Mouse (Mus musculus): ENCODE data around the gene Clspn. TPM values are rescaled to one million over a fixed set of nuclear protein-coding genes. Genes with fewer than 3 reads are reported as not detected.
A peak's percentile ranks its signal among the peaks of the same experiment; 100 is the strongest.

Gene Clspn
- total and polyA plus RNA-seq, 3 experiments = 11.1 to 94.0 (median 81.4) TPM

GRCm38 (mm10) chr4:126611991-126612390, 55.3 kb downstream of the Clspn start:
- Histone ChIP-seq H3K4me3 (ENCODE audit: low read depth, low read length) (no peak overlapping the region), H3K9me3 (replicated peaks) (no peaks in the 10 kb centered on the region), H3K36me3 (replicated peaks) (no peaks in the 10 kb centered on the region), H3K4me1 (ENCODE audit: insufficient read depth, low read depth, low read length) (peaks cover 8% of the 10 kb centered on the region), H3K27me3 (ENCODE audit: insufficient read depth, low read length) (peaks cover 20% of the 10 kb centered on the region)
- no peak for ATAC-seq (ENCODE audit: extremely low read depth, insufficient number of reproducible peaks, low FRiP score, poor library complexity, severe bottlenecking)
- no peak for TF ChIP-seq CTCF (IDR thresholded peaks at IDR 0.05; ENCODE audit: low read depth, low read length)
- no peak for TF ChIP-seq TAL1 (conservative IDR thresholded peaks at IDR 0.05; ENCODE audit: low read depth, low read length)
- no peak for TF ChIP-seq POLR2AphosphoS5 (IDR thresholded peaks at IDR 0.05; ENCODE audit: insufficient replicate concordance, low read depth, low read length)
- no peak for TF ChIP-seq GATA2 (IDR thresholded peaks at IDR 0.05; ENCODE audit: borderline replicate concordance, low read depth, low read length)
- no peak for TF ChIP-seq GATA1 (IDR thresholded peaks at IDR 0.05; ENCODE audit: borderline replicate concordance, low read length)
- no peak for DNase-seq (ENCODE audit: low spot score)

DNA sequence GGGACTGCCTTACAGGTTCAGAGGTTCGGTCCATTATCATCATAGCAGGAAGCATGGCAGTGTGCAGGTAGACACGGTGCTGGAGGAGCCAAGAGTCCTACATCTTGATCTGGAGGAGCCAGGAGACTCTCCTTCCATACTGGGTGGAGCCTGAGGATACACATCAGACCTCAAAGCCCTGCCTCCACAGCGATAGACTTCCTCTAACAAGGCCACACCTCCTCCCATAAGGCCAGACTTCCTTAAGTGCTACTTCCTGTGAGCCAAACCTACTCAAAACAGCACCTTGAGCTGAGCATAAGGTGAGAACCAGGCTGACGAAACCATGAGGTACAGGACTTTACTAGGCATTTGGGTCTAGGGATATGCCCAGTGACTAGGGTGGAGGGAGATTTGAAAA, 59.6 kb downstream of the Clspn start:
- TF ChIP-seq POLR2AphosphoS5 (IDR thresholded peaks at IDR 0.05; ENCODE audit: insufficient replicate concordance, low read depth, low read length) (no peak), TAL1 (conservative IDR thresholded peaks at IDR 0.05; ENCODE audit: low read depth, low read length) (no peak), GATA1 (IDR thresholded peaks at IDR 0.05; ENCODE audit: borderline replicate concordance, low read length) (no peak), GATA2 (IDR thresholded peaks at IDR 0.05; ENCODE audit: borderline replicate concordance, low read depth, low read length) (no peak)
- H3K27me3 ChIP-seq (ENCODE audit: insufficient read depth, low read length) = peaks cover 9% of the 10 kb centered on the region
- no peaks in the 10 kb centered on the region for H3K36me3 ChIP-seq (replicated peaks)
- peaks cover 12% of the 10 kb centered on the region for H3K4me1 ChIP-seq (ENCODE audit: insufficient read depth, low read depth, low read length)
- peak; percentile 45 for ATAC-seq (ENCODE audit: extremely low read depth, insufficient number of reproducible peaks, low FRiP score, poor library complexity, severe bottlenecking)
- peak overlapping the region; percentile 58 for H3K4me3 ChIP-seq (ENCODE audit: low read depth, low read length)
- DNase-seq (ENCODE audit: low spot score) = peak; percentile 36
- H3K9me3 ChIP-seq (replicated peaks) = no peaks in the 10 kb centered on the region

DNA sequence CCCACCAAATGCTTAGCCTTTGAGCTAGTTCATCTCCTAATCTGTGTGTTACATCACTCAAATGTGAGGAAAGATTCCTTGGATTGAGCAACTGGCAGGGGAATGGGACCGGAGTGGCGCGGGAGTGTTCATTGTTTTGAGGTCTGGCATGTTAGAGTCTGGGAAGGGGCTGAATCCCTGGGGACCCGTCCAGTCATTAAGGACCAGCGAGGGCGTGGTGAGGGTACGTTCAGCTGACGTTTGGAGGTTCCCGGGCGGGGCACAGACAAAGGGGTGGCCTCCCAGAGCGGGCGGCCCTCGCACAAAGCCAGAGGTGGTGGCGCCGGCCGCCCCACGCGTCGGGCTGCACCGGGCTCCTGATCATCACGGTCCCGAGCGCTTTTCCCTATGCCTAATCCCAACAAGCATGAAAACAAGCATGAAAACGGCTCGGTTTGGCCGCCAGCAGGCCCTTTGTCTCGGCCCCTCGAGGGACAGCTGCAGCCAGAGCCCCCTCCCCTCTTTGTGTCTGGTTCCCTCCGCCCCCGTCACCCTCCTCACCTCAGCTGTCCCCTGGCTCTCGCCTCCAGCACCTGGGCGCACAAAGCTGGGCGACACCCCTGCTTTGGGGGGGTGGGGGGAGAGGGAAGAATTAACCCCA, 63.1 kb downstream of the Clspn start:
- no peak for TF ChIP-seq TAL1 (conservative IDR thresholded peaks at IDR 0.05; ENCODE audit: low read depth, low read length)
- no peak for TF ChIP-seq GATA2 (IDR thresholded peaks at IDR 0.05; ENCODE audit: borderline replicate concordance, low read depth, low read length)
- TF ChIP-seq POLR2AphosphoS5 (IDR thresholded peaks at IDR 0.05; ENCODE audit: insufficient replicate concordance, low read depth, low read length) = no peak
- no peak for TF ChIP-seq CTCF (IDR thresholded peaks at IDR 0.05; ENCODE audit: low read depth, low read length)
- TF ChIP-seq GATA1 (IDR thresholded peaks at IDR 0.05; ENCODE audit: borderline replicate concordance, low read length) = no peak
- Histone ChIP-seq H3K4me3 (ENCODE audit: low read depth, low read length) (no peak overlapping the region), H3K27me3 (ENCODE audit: insufficient read depth, low read length) (peaks cover 13% of the 10 kb centered on the region), H3K9me3 (replicated peaks) (no peaks in the 10 kb centered on the region), H3K4me1 (ENCODE audit: insufficient read depth, low read depth, low read length) (peaks cover 12% of the 10 kb centered on the region), H3K36me3 (replicated peaks) (no peaks in the 10 kb centered on the region)
- ATAC-seq (ENCODE audit: extremely low read depth, insufficient number of reproducible peaks, low FRiP score, poor library complexity, severe bottlenecking) (no peak), DNase-seq (ENCODE audit: low spot score) (no peak)

DNA sequence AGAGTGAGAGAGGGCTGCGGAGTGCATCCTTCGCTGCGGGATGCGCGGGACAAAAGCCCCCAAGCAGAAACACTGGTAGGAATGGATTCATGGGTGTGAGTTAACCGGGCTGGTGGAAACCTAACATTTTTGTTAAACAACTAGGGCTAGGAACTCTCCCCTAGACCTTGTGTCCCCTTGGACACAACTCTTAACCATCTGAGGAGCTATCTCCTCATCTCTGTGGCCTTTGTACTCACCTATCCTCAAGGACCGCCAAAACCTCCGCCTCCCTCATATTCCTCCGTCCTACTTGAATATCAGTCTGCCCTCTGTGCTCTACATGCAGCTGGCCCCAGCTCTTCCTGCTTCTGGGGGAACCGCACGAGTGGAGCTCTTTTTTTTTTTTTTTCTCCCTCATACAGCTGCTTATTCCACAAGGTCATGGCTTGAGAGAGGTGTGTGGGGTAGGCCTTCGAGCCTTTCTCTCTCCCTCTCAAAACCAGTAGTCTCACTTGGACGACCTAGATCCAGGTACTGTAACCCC, 63.7 kb downstream of the Clspn start:
- TF ChIP-seq CTCF (IDR thresholded peaks at IDR 0.05; ENCODE audit: low read depth, low read length) (no peak), GATA1 (IDR thresholded peaks at IDR 0.05; ENCODE audit: borderline replicate concordance, low read length) (no peak), TAL1 (conservative IDR thresholded peaks at IDR 0.05; ENCODE audit: low read depth, low read length) (no peak), POLR2AphosphoS5 (IDR thresholded peaks at IDR 0.05; ENCODE audit: insufficient replicate concordance, low read depth, low read length) (no peak), GATA2 (IDR thresholded peaks at IDR 0.05; ENCODE audit: borderline replicate concordance, low read depth, low read length) (no peak)
- H3K36me3 ChIP-seq (replicated peaks) = no peaks in the 10 kb centered on the region
- peaks cover 12% of the 10 kb centered on the region for H3K4me1 ChIP-seq (ENCODE audit: insufficient read depth, low read depth, low read length)
- H3K9me3 ChIP-seq (replicated peaks) = no peaks in the 10 kb centered on the region
- ATAC-seq (ENCODE audit: extremely low read depth, insufficient number of reproducible peaks, low FRiP score, poor library complexity, severe bottlenecking) (no peak), DNase-seq (ENCODE audit: low spot score) (no peak)
- H3K27me3 ChIP-seq (ENCODE audit: insufficient read depth, low read length) = peaks cover 13% of the 10 kb centered on the region
- no peak overlapping the region for H3K4me3 ChIP-seq (ENCODE audit: low read depth, low read length)

DNA sequence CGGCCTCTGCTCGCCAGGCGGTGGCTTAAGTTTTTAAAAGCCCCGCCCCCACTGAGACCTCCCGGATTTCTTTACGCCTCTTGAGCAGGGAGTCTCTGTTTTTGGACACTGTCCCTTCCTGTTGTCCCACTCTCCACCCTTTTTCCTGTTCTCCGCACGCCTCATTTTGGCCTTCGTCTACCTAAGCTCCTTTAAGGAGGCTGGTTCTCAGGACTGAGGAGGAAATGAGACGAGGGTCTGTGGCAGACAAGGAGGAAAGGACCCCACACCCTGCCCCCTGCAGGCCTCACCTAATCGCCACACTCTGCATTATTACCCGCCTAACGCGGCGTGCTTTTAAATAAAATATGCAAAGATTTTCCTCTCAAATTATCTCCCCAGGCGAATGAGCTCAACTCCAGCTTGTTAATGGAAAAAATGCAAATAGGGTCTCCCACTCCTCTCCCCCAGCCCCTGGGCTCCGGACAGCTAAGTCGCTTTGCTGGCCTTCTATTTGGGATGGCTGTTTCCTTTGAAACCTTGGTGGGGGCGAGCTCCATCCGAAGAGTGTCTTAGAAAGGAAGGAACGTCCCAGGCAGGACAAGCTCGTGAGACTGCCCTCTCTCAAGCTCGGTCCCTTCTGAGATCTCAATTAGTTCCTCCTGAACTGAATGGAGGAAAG, 70.4 kb downstream of the Clspn start:
- no peak overlapping the region for H3K4me3 ChIP-seq (ENCODE audit: low read depth, low read length)
- ATAC-seq (ENCODE audit: extremely low read depth, insufficient number of reproducible peaks, low FRiP score, poor library complexity, severe bottlenecking) = no peak
- no peaks in the 10 kb centered on the region for H3K4me1 ChIP-seq (ENCODE audit: insufficient read depth, low read depth, low read length)
- TF ChIP-seq GATA2 (IDR thresholded peaks at IDR 0.05; ENCODE audit: borderline replicate concordance, low read depth, low read length) (no peak), GATA1 (IDR thresholded peaks at IDR 0.05; ENCODE audit: borderline replicate concordance, low read length) (no peak), POLR2AphosphoS5 (IDR thresholded peaks at IDR 0.05; ENCODE audit: insufficient replicate concordance, low read depth, low read length) (no peak), TAL1 (conservative IDR thresholded peaks at IDR 0.05; ENCODE audit: low read depth, low read length) (no peak), CTCF (IDR thresholded peaks at IDR 0.05; ENCODE audit: low read depth, low read length) (no peak)
- no peak for DNase-seq (ENCODE audit: low spot score)
- no peaks in the 10 kb centered on the region for H3K9me3 ChIP-seq (replicated peaks)
- peaks cover 24% of the 10 kb centered on the region for H3K27me3 ChIP-seq (ENCODE audit: insufficient read depth, low read length)
- no peaks in the 10 kb centered on the region for H3K36me3 ChIP-seq (replicated peaks)

- Histone ChIP-seq H3K4me3 (ENCODE audit: low read depth, low read length) (no peak overlapping the region), H3K4me1 (ENCODE audit: insufficient read depth, low read depth, low read length) (no peaks in the 10 kb centered on the region), H3K9me3 (replicated peaks) (no peaks in the 10 kb centered on the region), H3K27me3 (ENCODE audit: insufficient read depth, low read length) (peaks cover 16% of the 10 kb centered on the region), H3K36me3 (replicated peaks) (no peaks in the 10 kb centered on the region)
- DNase-seq (ENCODE audit: low spot score) (no peak), ATAC-seq (ENCODE audit: extremely low read depth, insufficient number of reproducible peaks, low FRiP score, poor library complexity, severe bottlenecking) (no peak)
- TF ChIP-seq GATA2 (IDR thresholded peaks at IDR 0.05; ENCODE audit: borderline replicate concordance, low read depth, low read length) = no peak
- no peak for TF ChIP-seq TAL1 (conservative IDR thresholded peaks at IDR 0.05; ENCODE audit: low read depth, low read length)
- no peak for TF ChIP-seq POLR2AphosphoS5 (IDR thresholded peaks at IDR 0.05; ENCODE audit: insufficient replicate concordance, low read depth, low read length)
- TF ChIP-seq CTCF (IDR thresholded peaks at IDR 0.05; ENCODE audit: low read depth, low read length) = no peak
- TF ChIP-seq GATA1 (IDR thresholded peaks at IDR 0.05; ENCODE audit: borderline replicate concordance, low read length) = no peak
Observed at GRCm38 (mm10) chr4:126631922-126632321, 75.2 kb downstream of the Clspn start.

Data from G1E (cell line).